Mouse (Mus musculus) lung, postnatal 4 days (tissue): Measurements from ENCODE around the gene Prss38.

Source experiments
- DNase-seq, 2 experiments: peaks; one replicate each; pipeline ENCODE4 v3.0.0; 2021

Gene Prss38

GRCm38 (mm10) chr11:59375475-59375874, at the start of gene Prss38:
TSS of gene Prss38 (minus strand) at chr11:59375657.
- no peak for DNase-seq

- DNase-seq = peak; percentile 22 to 80
These were observed 47.6 kb upstream of the Prss38 start for GRCm38 (mm10) chr11:59423010-59423588.

- peak; percentile 18 to 39 for DNase-seq
These were observed 46.5 kb upstream of the Prss38 start for GRCm38 (mm10) chr11:59421967-59422366.

GRCm38 (mm10) chr11:59421436-59421835, 46.0 kb upstream of the Prss38 start:
- peak; percentile 23 to 35 for DNase-seq

- DNase-seq = peak in 1 of 2 experiments; percentile 36
These were observed 43.3 kb upstream of the Prss38 start for GRCm38 (mm10) chr11:59418708-59419107.

GRCm38 (mm10) chr11:59412999-59413863, 37.8 kb upstream of the Prss38 start:
- peak in 1 of 2 experiments; percentile 17 for DNase-seq

- peak in 1 of 2 experiments; percentile 22 for DNase-seq
These were observed 36.6 kb upstream of the Prss38 start for GRCm38 (mm10) chr11:59412058-59412457.

GRCm38 (mm10) chr11:59410851-59411250, 35.4 kb upstream of the Prss38 start:
- DNase-seq = peak in 1 of 2 experiments; percentile 20

GRCm38 (mm10) chr11:59405761-59406160, 30.3 kb upstream of the Prss38 start:
- DNase-seq = no peak

- peak in 1 of 2 experiments; percentile 14 for DNase-seq
These were observed 25.4 kb upstream of the Prss38 start for GRCm38 (mm10) chr11:59400876-59401275.

- DNase-seq = peak in 1 of 2 experiments; percentile 18
These were observed 24.4 kb upstream of the Prss38 start for GRCm38 (mm10) chr11:59399830-59400229.

GRCm38 (mm10) chr11:59397536-59398371, 22.3 kb upstream of the Prss38 start:
- peak in 1 of 2 experiments; percentile 23 for DNase-seq

- DNase-seq = no peak
These were observed 19.0 kb upstream of the Prss38 start for GRCm38 (mm10) chr11:59394451-59394850.

GRCm38 (mm10) chr11:59393591-59393990, 18.1 kb upstream of the Prss38 start:
- peak; percentile 77 to 81 for DNase-seq

GRCm38 (mm10) chr11:59392300-59392699, 16.8 kb upstream of the Prss38 start:
- DNase-seq = no peak

GRCm38 (mm10) chr11:59390470-59390869, 15.0 kb upstream of the Prss38 start:
- DNase-seq = peak; percentile 77 to 84

- DNase-seq = no peak
These were observed 14.2 kb upstream of the Prss38 start for GRCm38 (mm10) chr11:59389617-59390016.

- DNase-seq = no peak
These were observed 13.3 kb upstream of the Prss38 start for GRCm38 (mm10) chr11:59388806-59389205.

GRCm38 (mm10) chr11:59387471-59387870, 12.0 kb upstream of the Prss38 start:
- no peak for DNase-seq

- peak; percentile 46 to 69 for DNase-seq
These were observed 9.7 kb upstream of the Prss38 start for GRCm38 (mm10) chr11:59385123-59385522.

GRCm38 (mm10) chr11:59384441-59384959, 9.0 kb upstream of the Prss38 start:
- DNase-seq = peak; percentile 22 to 69

- DNase-seq = no peak
These were observed 4.1 kb upstream of the Prss38 start for GRCm38 (mm10) chr11:59379547-59379946.

GRCm38 (mm10) chr11:59377999-59378398, 2.5 kb upstream of the Prss38 start:
- no peak for DNase-seq
